Mouse (Mus musculus) large intestine, adult 2 months (tissue): ENCODE results near the gene Lamc2. TPM values are rescaled to one million over a fixed set of nuclear protein-coding genes. Genes with fewer than 3 reads are reported as not detected.
A peak's percentile ranks its signal among the peaks of the same experiment; 100 is the strongest.
"Not testable (repeated sequence)": the region's sequence is repeated elsewhere in the genome, so short reads cannot be mapped to it uniquely, and the experiment has no call there.

Source experiments
- DNase-seq: peaks from one replicate; pipeline ENCODE4 v3.0.0-alpha.2; 2012; ENCODE audit warnings: low read depth, low spot score
- WGBS: fragments of 180-500 bp; shearing (Covaris S2); methylation state at CpG from one replicate; pipeline ENCODE4 v1.1.7; 2018; 5-methylcytosine and 5-hydroxymethylcytosine counted together
- polyA plus RNA-seq: library from polyadenylated mRNA; depleted of rRNA; stranded (reverse); fragments of >200 nt; gene quantifications from 2 replicates; pipeline ENCODE4 v1.2.3, GENCODE M21; 2012

The Lamc2 gene
- polyA plus RNA-seq, 1 experiment, result 4.4 TPM

- 27% methylated on average over 9 of the region's 9 CpGs for WGBS
- peak; percentile 31 for DNase-seq
Measured at GRCm38 (mm10) chr1:153101327-153101880, 84.8 kb downstream of the Lamc2 start.

- WGBS, result 32% methylated on average over 9 of the region's 9 CpGs
- DNase-seq, result no peak
Measured at GRCm38 (mm10) chr1:153100912-153101311, 85.3 kb downstream of the Lamc2 start.

- WGBS, result 66% methylated on average over 11 of the region's 11 CpGs
Measured at GRCm38 (mm10) chr1:153098586-153098985, 87.7 kb downstream of the Lamc2 start.

GRCm38 (mm10) chr1:153097017-153097675, 89.1 kb downstream of the Lamc2 start:
- DNase-seq, result no peak
- WGBS, result 90% methylated on average over 6 of the region's 6 CpGs

More at GRCm38 (mm10) chr1:153098586-153098985, 87.7 kb downstream of the Lamc2 start:
- no peak for DNase-seq

GRCm38 (mm10) chr1:153095826-153096727, 90.2 kb downstream of the Lamc2 start:
- DNase-seq, result no peak

GRCm38 (mm10) chr1:153095328-153095727, 90.9 kb downstream of the Lamc2 start:
- 79% methylated on average over 6 of the region's 6 CpGs for WGBS
- no peak for DNase-seq

More at GRCm38 (mm10) chr1:153095826-153096727, 90.2 kb downstream of the Lamc2 start:
- WGBS, result 59% methylated on average over 16 of the region's 16 CpGs

GRCm38 (mm10) chr1:153094226-153095076, 91.8 kb downstream of the Lamc2 start:
- 47% methylated on average over 12 of the region's 12 CpGs for WGBS
- DNase-seq, result no peak

- WGBS, result 84% methylated on average over 4 of the region's 4 CpGs
- no peak for DNase-seq
Measured at GRCm38 (mm10) chr1:153093581-153093980, 92.7 kb downstream of the Lamc2 start.

GRCm38 (mm10) chr1:153093172-153093571, 93.1 kb downstream of the Lamc2 start:
- DNase-seq, result no peak
- 80% methylated on average over 5 of the region's 5 CpGs for WGBS

GRCm38 (mm10) chr1:153092237-153092975, 93.8 kb downstream of the Lamc2 start:
- 45% methylated on average over 5 of the region's 5 CpGs for WGBS

GRCm38 (mm10) chr1:153091438-153092236, 94.6 kb downstream of the Lamc2 start:
- DNase-seq, result no peak
- WGBS, result 22% methylated on average over 9 of the region's 9 CpGs

More at GRCm38 (mm10) chr1:153092237-153092975, 93.8 kb downstream of the Lamc2 start:
- DNase-seq, result no peak

GRCm38 (mm10) chr1:153090807-153091206, 95.4 kb downstream of the Lamc2 start:
- no peak for DNase-seq
- WGBS, result 84% methylated on average over 4 of the region's 4 CpGs

GRCm38 (mm10) chr1:153090081-153090480, 96.2 kb downstream of the Lamc2 start:
- no peak for DNase-seq
- WGBS, result 98% methylated on average over 2 of the region's 2 CpGs

- WGBS, result 70% methylated on average over 5 of the region's 5 CpGs
- no peak for DNase-seq
Measured at GRCm38 (mm10) chr1:153087771-153088170, 98.5 kb downstream of the Lamc2 start.

GRCm38 (mm10) chr1:153085198-153085597, 101.0 kb downstream of the Lamc2 start:
- no peak for DNase-seq
- WGBS, result 91% methylated on average over 5 of the region's 5 CpGs

- DNase-seq, result no peak
- WGBS, result 63% methylated on average over 6 of the region's 6 CpGs
Measured at GRCm38 (mm10) chr1:153084191-153084590, 102.1 kb downstream of the Lamc2 start.

GRCm38 (mm10) chr1:153083233-153083632, 103.0 kb downstream of the Lamc2 start:
- DNase-seq, result not testable (repeated sequence)
- 77% methylated on average over 10 of the region's 14 CpGs for WGBS

GRCm38 (mm10) chr1:153075955-153076354, 110.3 kb downstream of the Lamc2 start:
- 39% methylated on average over 6 of the region's 6 CpGs for WGBS
- DNase-seq, result no peak
